Mouse (Mus musculus) thymus, adult 2 months (tissue): ENCODE data around the gene Gm6588.

Experiments used
- CTCF ChIP-seq: fragments of 200-500 bp; IDR thresholded peaks from 2 replicates; pipeline ENCODE4 v1.5.1; 2012; ENCODE audit warnings: mild to moderate bottlenecking, control low read depth, low read length, moderate library complexity, borderline replicate concordance; ENCODE audit not compliant: control insufficient read depth, poor library complexity, insufficient read depth; ENCODE audit errors: extremely low read depth
- POLR2A ChIP-seq: fragments of 200-500 bp; IDR thresholded peaks from 2 replicates; pipeline ENCODE4 v1.6.1; 2012; ENCODE audit warnings: mild to moderate bottlenecking, low read length, control low read depth, moderate library complexity; ENCODE audit not compliant: control insufficient read depth, poor library complexity, insufficient read depth; ENCODE audit errors: extremely low read depth

GRCm38 (mm10) chr5:112419535-112419934 lies 29.7 kb upstream of the Gm6588 start:
- TF ChIP-seq CTCF, result no peak
- TF ChIP-seq POLR2A, result no peak
